Mouse (Mus musculus): ENCODE data around the gene Urb2.

GRCm38 (mm10) chr8:124044931-124045330 lies 23.6 kb downstream of the Urb2 start:
- no peak for TF ChIP-seq CTCF (IDR thresholded peaks at IDR 0.05; ENCODE audit: low read depth, low read length)
- no peak for TF ChIP-seq TAL1 (conservative IDR thresholded peaks at IDR 0.05; ENCODE audit: low read depth, low read length)
- no peak for TF ChIP-seq POLR2AphosphoS5 (IDR thresholded peaks at IDR 0.05; ENCODE audit: insufficient replicate concordance, low read depth, low read length)

Measured in G1E (cell line).